Mouse (Mus musculus) limb, embryonic 14.5 days (tissue): Measurements from ENCODE around the gene Lemd1. TPM values are rescaled to one million over a fixed set of nuclear protein-coding genes. Genes with fewer than 3 reads are reported as not detected.
A peak's percentile ranks its signal among the peaks of the same experiment; 100 is the strongest.

Source experiments
- ATAC-seq: fragments of 200-750 bp; cut with Nextera tagmentation; 2 replicates; pipeline ENCODE4 v1.8.0; 2017; ENCODE audit warnings: low read depth, moderate number of reproducible peaks, moderate TSS enrichment; ENCODE audit not compliant: low FRiP score
- DNase-seq: peaks from one replicate; pipeline ENCODE4 v3.0.0-alpha.2; 2015; ENCODE audit warnings: low spot score
- H3K27ac ChIP-seq: fragments of 300-500 bp; sonication (generic); replicated peaks from 2 replicates; pipeline ENCODE4 v1.5.1; 2014; ENCODE audit warnings: low read depth, mild to moderate bottlenecking, low read length, moderate library complexity, mixed read lengths
- H3K27me3 ChIP-seq: fragments of 300-500 bp; sonication (generic); 2 replicates; pipeline ENCODE4 v1.6.1; 2014; ENCODE audit warnings: low read length, mixed read lengths; ENCODE audit not compliant: control insufficient read depth, insufficient read depth
- H3K36me3 ChIP-seq: fragments of 300-500 bp; sonication (generic); 2 replicates; pipeline ENCODE4 v1.6.1; 2014; ENCODE audit warnings: mild to moderate bottlenecking, low read length, moderate library complexity, mixed read lengths; ENCODE audit not compliant: control insufficient read depth, insufficient read depth
- H3K4me1 ChIP-seq: fragments of 300-500 bp; sonication (generic); 2 replicates; pipeline ENCODE4 v1.6.1; 2014; ENCODE audit warnings: antibody characterized with exemption, low read length, mixed read lengths; ENCODE audit not compliant: control insufficient read depth, insufficient read depth
- H3K4me2 ChIP-seq: fragments of 300-500 bp; sonication (generic); replicated peaks from 2 replicates; pipeline ENCODE4 v1.6.1; 2014; ENCODE audit warnings: low read depth, mild to moderate bottlenecking, low read length, moderate library complexity; ENCODE audit not compliant: severe bottlenecking
- H3K4me3 ChIP-seq: fragments of 300-500 bp; sonication (generic); replicated peaks from 2 replicates; pipeline ENCODE4 v1.5.1; 2014; ENCODE audit warnings: low read length
- H3K9ac ChIP-seq: fragments of 300-500 bp; sonication (generic); 2 replicates; pipeline ENCODE4 v1.6.1; 2014; ENCODE audit warnings: mild to moderate bottlenecking, low read depth, low read length, moderate library complexity; ENCODE audit not compliant: severe bottlenecking
- H3K9me3 ChIP-seq: fragments of 300-500 bp; sonication (generic); 2 replicates; pipeline ENCODE4 v1.6.1; 2016; ENCODE audit warnings: low read length; ENCODE audit not compliant: control insufficient read depth
- POLR2A ChIP-seq: fragments of 200-500 bp; IDR thresholded peaks from 2 replicates; pipeline ENCODE4 v1.8.0; 2012; ENCODE audit warnings: inconsistent platforms, mild to moderate bottlenecking, moderate library complexity, borderline replicate concordance; ENCODE audit not compliant: insufficient read depth, insufficient read length; ENCODE audit errors: extremely low read depth
- WGBS: fragments of 180-500 bp; shearing (Covaris S2); extraction: QIAGEN DNeasy Blood & Tissue Kit; methylation state at CpG from one replicate; pipeline ENCODE4 v1.1.7; 2014; 5-methylcytosine and 5-hydroxymethylcytosine counted together
- polyA plus RNA-seq, 2 experiments: library from polyadenylated mRNA; depleted of rRNA in 1 of 2; stranded (reverse) in 1 of 2; unstranded in 1 of 2; fragments of >200 nt; fragmentation: Nextera tagmentation in 1 of 2; extraction: Ambion mirVana in 1 of 2; gene quantifications; 2 replicates each; pipeline versions ENCODE4 v1.2.1 to v1.2.3; 2012 to 2014

Lemd1 gene
- polyA plus RNA-seq, 2 experiments, result 0.91 to 0.94 TPM

- TF ChIP-seq POLR2A, result no peak
- Histone ChIP-seq H3K4me1 (no peaks in the 10 kb centered on the region), H3K9ac (no peak overlapping the region), H3K4me2 (no peak overlapping the region), H3K36me3 (no peaks in the 10 kb centered on the region), H3K9me3 (no peaks in the 10 kb centered on the region), H3K4me3 (no peak overlapping the region), H3K27ac (no peak overlapping the region), H3K27me3 (no peaks in the 10 kb centered on the region)
- 43% methylated on average over 7 of the region's 7 CpGs for WGBS
- DNase-seq (no peak), ATAC-seq (no peak)
Observed at GRCm38 (mm10) chr1:132231470-132232274, 40.4 kb downstream of the Lemd1 start.

- H3K36me3 ChIP-seq, result no peaks in the 10 kb centered on the region
- no peak overlapping the region for H3K4me2 ChIP-seq
- TF ChIP-seq POLR2A, result no peak
- no peak overlapping the region for H3K4me3 ChIP-seq
- DNase-seq, result peak; percentile 31
- 24% methylated on average over 12 of the region's 12 CpGs for WGBS
- H3K9me3 ChIP-seq, result no peaks in the 10 kb centered on the region
- no peaks in the 10 kb centered on the region for H3K27me3 ChIP-seq
- H3K9ac ChIP-seq, result no peak overlapping the region
- H3K4me1 ChIP-seq, result no peaks in the 10 kb centered on the region
- no peak for ATAC-seq
- H3K27ac ChIP-seq, result no peak overlapping the region
Observed at GRCm38 (mm10) chr1:132233566-132233965, 42.3 kb downstream of the Lemd1 start.

DNA sequence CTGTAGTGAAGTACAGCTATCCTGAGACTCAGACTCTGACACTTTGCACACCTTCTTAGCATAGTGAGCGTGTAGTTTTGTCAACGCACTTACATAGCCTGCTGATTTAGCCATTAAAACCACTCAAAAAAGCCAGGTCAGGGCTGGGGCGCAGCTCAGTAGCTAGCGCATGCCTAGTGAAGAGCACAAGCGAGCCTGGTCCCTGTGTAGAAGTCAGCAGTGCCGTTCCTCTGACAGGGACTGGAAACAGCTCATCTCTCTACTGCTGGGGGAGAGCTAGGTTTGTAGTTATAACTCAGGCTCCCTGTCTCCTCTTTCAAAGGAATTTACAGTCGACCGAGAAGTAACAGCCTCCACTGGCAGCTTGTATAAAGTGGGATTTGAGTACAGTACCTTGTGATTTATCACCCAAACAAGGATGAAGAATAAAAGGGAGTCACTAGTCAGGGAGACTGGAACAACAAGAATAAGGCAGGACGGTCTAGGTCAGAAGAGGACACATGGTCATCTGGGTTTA lies 43.6 kb downstream of the Lemd1 start:
- TF ChIP-seq POLR2A, result no peak
- no peak overlapping the region for H3K27ac ChIP-seq
- 38% methylated on average over 9 of the region's 9 CpGs for whole genome bisulfite sequencing
- no peaks in the 10 kb centered on the region for H3K36me3 ChIP-seq
- no peak for DNase-seq
- H3K4me1 ChIP-seq, result no peaks in the 10 kb centered on the region
- no peak overlapping the region for H3K4me3 ChIP-seq
- no peaks in the 10 kb centered on the region for H3K9me3 ChIP-seq
- ATAC-seq, result no peak
- no peak overlapping the region for H3K9ac ChIP-seq
- H3K27me3 ChIP-seq, result no peaks in the 10 kb centered on the region
- H3K4me2 ChIP-seq, result no peak overlapping the region

DNA sequence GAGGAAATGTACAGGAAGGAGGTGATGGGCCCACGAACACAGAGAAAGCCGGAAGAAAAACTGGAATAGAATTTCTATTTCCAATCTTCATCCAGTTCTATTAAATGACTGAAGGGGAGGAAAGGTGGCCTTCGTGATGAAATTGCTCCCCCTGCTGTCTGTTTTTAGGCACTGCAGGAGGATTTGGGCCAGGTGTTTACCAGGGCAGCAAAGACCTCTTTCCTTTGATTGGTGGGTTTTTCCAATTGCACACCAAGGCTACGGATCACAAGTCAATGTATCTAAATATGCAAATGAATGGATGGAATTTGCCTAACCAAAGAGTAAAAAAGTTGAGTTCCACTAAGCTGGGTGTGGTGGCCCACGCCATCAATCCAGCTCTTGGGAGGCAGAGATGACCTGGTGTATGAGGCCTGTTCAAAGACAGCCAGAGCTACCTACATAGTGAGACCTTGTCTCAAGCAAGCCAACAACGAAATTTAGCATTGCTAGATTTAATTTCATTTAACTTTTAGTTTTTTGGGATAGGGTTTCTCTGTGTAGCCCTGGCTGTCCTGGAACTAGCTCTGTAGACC lies 46.4 kb downstream of the Lemd1 start:
- Histone ChIP-seq H3K4me3 (no peak overlapping the region), H3K27me3 (no peaks in the 10 kb centered on the region), H3K9ac (no peak overlapping the region), H3K9me3 (no peaks in the 10 kb centered on the region), H3K27ac (no peak overlapping the region), H3K4me1 (no peaks in the 10 kb centered on the region), H3K36me3 (no peaks in the 10 kb centered on the region), H3K4me2 (no peak overlapping the region)
- ATAC-seq, result no peak
- TF ChIP-seq POLR2A, result no peak
- whole genome bisulfite sequencing, result 19% methylated on average over 6 of the region's 6 CpGs
- peak; percentile 51 for DNase-seq

- H3K27ac ChIP-seq, result no peak overlapping the region
- 69% methylated on average over 5 of the region's 5 CpGs for WGBS
- H3K4me1 ChIP-seq, result no peaks in the 10 kb centered on the region
- no peak overlapping the region for H3K9ac ChIP-seq
- no peak overlapping the region for H3K4me3 ChIP-seq
- no peak for TF ChIP-seq POLR2A
- H3K9me3 ChIP-seq, result no peaks in the 10 kb centered on the region
- DNase-seq (no peak), ATAC-seq (no peak)
- H3K36me3 ChIP-seq, result no peaks in the 10 kb centered on the region
- no peak overlapping the region for H3K4me2 ChIP-seq
- no peaks in the 10 kb centered on the region for H3K27me3 ChIP-seq
Observed at GRCm38 (mm10) chr1:132245010-132245409, 53.8 kb downstream of the Lemd1 start.
